In the genomic region with DNA sequence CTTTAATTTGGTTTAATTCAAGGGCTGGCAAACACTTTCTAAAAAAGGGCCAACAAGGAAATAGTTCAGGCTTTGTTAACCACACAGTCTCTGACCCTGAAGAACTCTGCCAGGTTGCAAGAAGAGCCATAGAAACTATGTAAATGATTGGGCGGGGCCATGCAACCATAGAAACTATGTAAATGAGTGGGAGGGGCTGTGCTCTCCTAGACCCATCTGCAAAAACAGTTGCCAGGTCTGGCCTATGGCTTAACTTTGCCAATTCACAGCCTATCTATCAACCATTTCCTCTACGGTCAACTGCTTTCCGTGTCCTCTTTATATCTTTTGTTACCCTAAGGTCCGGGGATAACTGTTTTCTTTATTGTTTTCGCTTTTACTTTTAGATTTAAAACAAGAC, we compare ENCODE assay signal across 10 mouse cellular contexts. TPM values are rescaled to one million over a fixed set of nuclear protein-coding genes. Genes with fewer than 3 reads are reported as not detected.
A peak's percentile ranks its signal among the peaks of the same experiment; 100 is the strongest.
DNase-seq lines count a peak whose midpoint lies in the region; ATAC-seq and TF ChIP-seq lines count a peak whose summit lies in the region.
"Had no signal": no experiment of that assay in that cellular context is flagged by ENCODE, and none has a peak within 500 bp of the region (broad histone marks: within the 10 kb centered on the region; RNA-seq: fewer than 3 reads in every experiment).

No protein-coding gene starts in this region.

- no peak for TF ChIP-seq EP300 in ES-Bruce4 (IDR thresholded peaks at IDR 0.05; ENCODE audit: insufficient read depth, low read depth, low read length)

- no peaks in the 10 kb centered on the region for H3K9me3 ChIP-seq in forebrain, embryonic 12.5 days
- no peaks in the 10 kb centered on the region for H3K9me3 ChIP-seq in forebrain, embryonic 13.5 days (replicated peaks)
- H3K9me3 ChIP-seq in ES-Bruce4 (replicated peaks; ENCODE audit: control insufficient read depth, insufficient read depth, low read length, poor library complexity, severe bottlenecking): no peaks in the 10 kb centered on the region
- H3K9me3 ChIP-seq in hindbrain, embryonic 15.5 days: no peaks in the 10 kb centered on the region

- peaks cover 19% of the 10 kb centered on the region for H3K4me1 ChIP-seq in forebrain, embryonic 12.5 days
- H3K4me1 ChIP-seq in forebrain, embryonic 13.5 days: peaks cover 32% of the 10 kb centered on the region
- peaks cover 2% of the 10 kb centered on the region for H3K4me1 ChIP-seq in ES-Bruce4 (ENCODE audit: control insufficient read depth, insufficient read depth, low read length)
- peaks cover 14% of the 10 kb centered on the region for H3K4me1 ChIP-seq in hindbrain, embryonic 15.5 days (replicated peaks)

- 76% methylated on average over 5 of the region's 5 CpGs for WGBS in forebrain, embryonic 12.5 days
- 66% methylated on average over 5 of the region's 5 CpGs for WGBS in forebrain, embryonic 13.5 days
- whole genome bisulfite sequencing in hindbrain, embryonic 15.5 days: 51% methylated on average over 5 of the region's 5 CpGs

- TF ChIP-seq POLR2A in ES-Bruce4 (IDR thresholded peaks at IDR 0.05; ENCODE audit: insufficient read depth, low read length): peak; percentile 45

- H3K4me2 ChIP-seq in forebrain, embryonic 12.5 days: no peak overlapping the region
- H3K4me2 ChIP-seq in forebrain, embryonic 13.5 days: no peak overlapping the region
- no peak overlapping the region for H3K4me2 ChIP-seq in hindbrain, embryonic 15.5 days

- H3K36me3 ChIP-seq in forebrain, embryonic 12.5 days (replicated peaks): no peaks in the 10 kb centered on the region
- no peaks in the 10 kb centered on the region for H3K36me3 ChIP-seq in forebrain, embryonic 13.5 days (ENCODE audit: poor library complexity, severe bottlenecking)
- no peaks in the 10 kb centered on the region for H3K36me3 ChIP-seq in ES-Bruce4 (ENCODE audit: control insufficient read depth, insufficient read depth, low read length, poor library complexity, severe bottlenecking)
- H3K36me3 ChIP-seq in hindbrain, embryonic 15.5 days: no peaks in the 10 kb centered on the region

- peak; percentile 48; the same call in 1 of the 2 replicates for ATAC-seq in forebrain, embryonic 12.5 days (ENCODE audit: low FRiP score)
- no peak; the same call in 1 of the 2 replicates for ATAC-seq in forebrain, embryonic 13.5 days
- ATAC-seq in hindbrain, embryonic 15.5 days (ENCODE audit: low FRiP score, low read depth): peak; percentile 35; the same call in 1 of the 2 replicates
- ATAC-seq in megakaryocyte, adult 5-6 weeks (ENCODE audit: poor library complexity, severe bottlenecking): peak; percentile 26

- no peak overlapping the region for H3K9ac ChIP-seq in forebrain, embryonic 12.5 days
- no peak overlapping the region for H3K9ac ChIP-seq in forebrain, embryonic 13.5 days
- peak overlapping the region; percentile 49; the same call in 1 of the 2 replicates for H3K9ac ChIP-seq in ES-Bruce4 (ENCODE audit: low read depth, poor library complexity, severe bottlenecking)
- H3K9ac ChIP-seq in hindbrain, embryonic 15.5 days: no peak overlapping the region

- no peak for DNase-seq in heart, postnatal 36 days
- DNase-seq in heart, adult 8-10 months (ENCODE audit: low spot score): no peak
- DNase-seq in gastrocnemius, adult 18-20 months (ENCODE audit: low spot score): no peak
- DNase-seq: cerebellum, adult 11-12 months; gastrocnemius, postnatal 36 days had no signal

- H3K27ac ChIP-seq in forebrain, embryonic 12.5 days: no peak overlapping the region
- no peak overlapping the region for H3K27ac ChIP-seq in forebrain, embryonic 13.5 days
- H3K27ac ChIP-seq in ES-Bruce4 (ENCODE audit: insufficient read depth, low read length): peak overlapping the region; percentile 87
- H3K27ac ChIP-seq in hindbrain, embryonic 15.5 days (replicated peaks): no peak overlapping the region

- intact Hi-C loops in heart, postnatal 36 days (cut with DNase I): no loop called here

- no peak overlapping the region for H3K4me3 ChIP-seq in forebrain, embryonic 12.5 days (replicated peaks)
- no peak overlapping the region for H3K4me3 ChIP-seq in forebrain, embryonic 13.5 days
- no peak overlapping the region for H3K4me3 ChIP-seq in ES-Bruce4 (ENCODE audit: low read depth, low read length)
- no peak overlapping the region for H3K4me3 ChIP-seq in hindbrain, embryonic 15.5 days

- no peak for TF ChIP-seq CTCF in ES-Bruce4 (IDR thresholded peaks at IDR 0.05; ENCODE audit: low read depth, low read length)

- H3K27me3 ChIP-seq in forebrain, embryonic 12.5 days: no peaks in the 10 kb centered on the region
- no peaks in the 10 kb centered on the region for H3K27me3 ChIP-seq in forebrain, embryonic 13.5 days
- H3K27me3 ChIP-seq in ES-Bruce4 (ENCODE audit: control insufficient read depth, insufficient read depth, low read length, poor library complexity, severe bottlenecking): no peaks in the 10 kb centered on the region
- H3K27me3 ChIP-seq in hindbrain, embryonic 15.5 days: no peaks in the 10 kb centered on the region

RNA-seq across cellular contexts. Expression of gene Rassf3, which starts 25.0 kb away (rescaled TPM):
- polyA plus RNA-seq in forebrain, embryonic 12.5 days (2016; fragmentation: Nextera tagmentation; extraction: Ambion mirVana): 6.6 and 7.3 TPM in 2 replicates
- polyA plus RNA-seq in forebrain, embryonic 13.5 days (2015; fragmentation: Nextera tagmentation; extraction: Ambion mirVana): 3.5 and 3.7 TPM in 2 replicates
- 41.7 and 46.6 TPM in 2 replicates for polyA plus RNA-seq in ES-Bruce4 (2011; ENCODE audit: insufficient read depth, insufficient read length, low read depth, missing spikeins)
- polyA plus RNA-seq in hindbrain, embryonic 15.5 days (2015; fragmentation: Nextera tagmentation; extraction: Ambion mirVana): 5.1 TPM in 2 replicates
- total RNA-seq in megakaryocyte, adult 5-6 weeks (2015): 65.7 and 65.8 TPM in 2 replicates
- total RNA-seq in megakaryocyte, adult 5-6 weeks (2017): 56.4 and 56.8 TPM in 2 replicates
- total RNA-seq in heart, postnatal 36 days (2021): 100 to 1,000 TPM; 125 to 140 TPM
- 100 to 1,000 TPM; 131 to 151 (median 141) TPM for total RNA-seq in heart, adult 8-10 months (2022)
- total RNA-seq in gastrocnemius, adult 18-20 months (2021): 10 to 100 TPM; 34.7 to 47.5 TPM
